Mouse (Mus musculus): ENCODE data around the gene Ryr1. TPM values are rescaled to one million over a fixed set of nuclear protein-coding genes. Genes with fewer than 3 reads are reported as not detected.
"Not testable (repeated sequence)": the region's sequence is repeated elsewhere in the genome, so short reads cannot be mapped to it uniquely, and the experiment has no call there.

The Ryr1 gene
- polyA plus RNA-seq, 1 experiment, result 1.1 TPM

- Histone ChIP-seq H3K36me3 (ENCODE audit: control insufficient read depth, insufficient read depth, low read length) (no peaks in the 10 kb centered on the region), H3K27me3 (ENCODE audit: control insufficient read depth, insufficient read depth, low read length) (no peaks in the 10 kb centered on the region), H3K27ac (ENCODE audit: control insufficient read depth, insufficient read depth, low read depth, low read length) (no peak overlapping the region), H3K4me1 (ENCODE audit: control insufficient read depth, insufficient read depth, low read length) (peaks cover 14% of the 10 kb centered on the region), H3K4me3 (ENCODE audit: control insufficient read depth, low read depth, low read length) (no peak overlapping the region)
- TF ChIP-seq CTCF (IDR thresholded peaks at IDR 0.05; ENCODE audit: control insufficient read depth, insufficient read depth, insufficient replicate concordance, low read depth, low read length) (no peak), POLR2A (IDR thresholded peaks at IDR 0.05; ENCODE audit: control insufficient read depth, low read depth, low read length) (no peak)
Observed at GRCm38 (mm10) chr7:29144006-29144405, 19.0 kb upstream of the Ryr1 start.

GRCm38 (mm10) chr7:29141416-29141815 lies 16.4 kb upstream of the Ryr1 start:
- no peak for TF ChIP-seq CTCF (IDR thresholded peaks at IDR 0.05; ENCODE audit: control insufficient read depth, insufficient read depth, insufficient replicate concordance, low read depth, low read length)
- no peak for TF ChIP-seq POLR2A (IDR thresholded peaks at IDR 0.05; ENCODE audit: control insufficient read depth, low read depth, low read length)
- Histone ChIP-seq H3K4me3 (ENCODE audit: control insufficient read depth, low read depth, low read length) (no peak overlapping the region), H3K27ac (ENCODE audit: control insufficient read depth, insufficient read depth, low read depth, low read length) (no peak overlapping the region), H3K4me1 (ENCODE audit: control insufficient read depth, insufficient read depth, low read length) (peaks cover 19% of the 10 kb centered on the region), H3K27me3 (ENCODE audit: control insufficient read depth, insufficient read depth, low read length) (no peaks in the 10 kb centered on the region), H3K36me3 (ENCODE audit: control insufficient read depth, insufficient read depth, low read length) (no peaks in the 10 kb centered on the region)

- H3K27me3 ChIP-seq (ENCODE audit: control insufficient read depth, insufficient read depth, low read length); H3K4me3 ChIP-seq (ENCODE audit: control insufficient read depth, low read depth, low read length): not testable (repeated sequence)
Observed at GRCm38 (mm10) chr7:29139237-29139636, 14.3 kb upstream of the Ryr1 start.

GRCm38 (mm10) chr7:29137429-29137828 lies 12.4 kb upstream of the Ryr1 start:
- peaks cover 4% of the 10 kb centered on the region for H3K4me1 ChIP-seq (ENCODE audit: control insufficient read depth, insufficient read depth, low read length)
- no peak overlapping the region for H3K4me3 ChIP-seq (ENCODE audit: control insufficient read depth, low read depth, low read length)
- H3K36me3 ChIP-seq (ENCODE audit: control insufficient read depth, insufficient read depth, low read length), result no peaks in the 10 kb centered on the region
- no peaks in the 10 kb centered on the region for H3K27me3 ChIP-seq (ENCODE audit: control insufficient read depth, insufficient read depth, low read length)
- no peak for TF ChIP-seq CTCF (IDR thresholded peaks at IDR 0.05; ENCODE audit: control insufficient read depth, insufficient read depth, insufficient replicate concordance, low read depth, low read length)
- TF ChIP-seq POLR2A (IDR thresholded peaks at IDR 0.05; ENCODE audit: control insufficient read depth, low read depth, low read length), result no peak
- H3K27ac ChIP-seq (ENCODE audit: control insufficient read depth, insufficient read depth, low read depth, low read length), result no peak overlapping the region

More at GRCm38 (mm10) chr7:29139237-29139636, 14.3 kb upstream of the Ryr1 start:
- peaks cover 12% of the 10 kb centered on the region for H3K4me1 ChIP-seq (ENCODE audit: control insufficient read depth, insufficient read depth, low read length)
- H3K36me3 ChIP-seq (ENCODE audit: control insufficient read depth, insufficient read depth, low read length); H3K27ac ChIP-seq (ENCODE audit: control insufficient read depth, insufficient read depth, low read depth, low read length): not testable (repeated sequence)

- H3K36me3 ChIP-seq (ENCODE audit: control insufficient read depth, insufficient read depth, low read length), result no peaks in the 10 kb centered on the region
- H3K27ac ChIP-seq (ENCODE audit: control insufficient read depth, insufficient read depth, low read depth, low read length), result no peak within 1 kb of the TSS
- no peaks in the 10 kb centered on the region for H3K27me3 ChIP-seq (ENCODE audit: control insufficient read depth, insufficient read depth, low read length)
- H3K4me3 ChIP-seq (ENCODE audit: control insufficient read depth, low read depth, low read length), result no peak within 1 kb of the TSS
- TF ChIP-seq POLR2A (IDR thresholded peaks at IDR 0.05; ENCODE audit: control insufficient read depth, low read depth, low read length) (no peak), CTCF (IDR thresholded peaks at IDR 0.05; ENCODE audit: control insufficient read depth, insufficient read depth, insufficient replicate concordance, low read depth, low read length) (no peak)
- peaks cover 4% of the 10 kb centered on the region for H3K4me1 ChIP-seq (ENCODE audit: control insufficient read depth, insufficient read depth, low read length)
Observed at GRCm38 (mm10) chr7:29134693-29135386, 9.9 kb upstream of the Ryr1 start, which contains the start of gene Rasgrp4. TSS of gene Rasgrp4 (plus strand) at chr7:29134851.

GRCm38 (mm10) chr7:29134230-29134629 lies 9.3 kb upstream of the Ryr1 start:
- no peak overlapping the region for H3K4me3 ChIP-seq (ENCODE audit: control insufficient read depth, low read depth, low read length)
- H3K27ac ChIP-seq (ENCODE audit: control insufficient read depth, insufficient read depth, low read depth, low read length), result no peak overlapping the region
- TF ChIP-seq POLR2A (IDR thresholded peaks at IDR 0.05; ENCODE audit: control insufficient read depth, low read depth, low read length), result no peak
- no peak for TF ChIP-seq CTCF (IDR thresholded peaks at IDR 0.05; ENCODE audit: control insufficient read depth, insufficient read depth, insufficient replicate concordance, low read depth, low read length)

GRCm38 (mm10) chr7:29128725-29129124 lies 3.7 kb upstream of the Ryr1 start:
- H3K36me3 ChIP-seq (ENCODE audit: control insufficient read depth, insufficient read depth, low read length), result no peaks in the 10 kb centered on the region
- TF ChIP-seq CTCF (IDR thresholded peaks at IDR 0.05; ENCODE audit: control insufficient read depth, insufficient read depth, insufficient replicate concordance, low read depth, low read length) (no peak; the same call in 1 of the 2 replicates), POLR2A (IDR thresholded peaks at IDR 0.05; ENCODE audit: control insufficient read depth, low read depth, low read length) (no peak)
- H3K4me1 ChIP-seq (ENCODE audit: control insufficient read depth, insufficient read depth, low read length), result peaks cover 8% of the 10 kb centered on the region
- H3K27ac ChIP-seq (ENCODE audit: control insufficient read depth, insufficient read depth, low read depth, low read length), result no peak overlapping the region
- no peaks in the 10 kb centered on the region for H3K27me3 ChIP-seq (ENCODE audit: control insufficient read depth, insufficient read depth, low read length)
- no peak overlapping the region for H3K4me3 ChIP-seq (ENCODE audit: control insufficient read depth, low read depth, low read length)

More at GRCm38 (mm10) chr7:29134230-29134629, 9.3 kb upstream of the Ryr1 start:
- Histone ChIP-seq H3K36me3 (ENCODE audit: control insufficient read depth, insufficient read depth, low read length) (no peaks in the 10 kb centered on the region), H3K27me3 (ENCODE audit: control insufficient read depth, insufficient read depth, low read length) (no peaks in the 10 kb centered on the region), H3K4me1 (ENCODE audit: control insufficient read depth, insufficient read depth, low read length) (peaks cover 4% of the 10 kb centered on the region)
